Mouse (Mus musculus) cerebellum, adult 9-10 months (tissue): ENCODE data around the gene 2510002D24Rik.
"Not testable (repeated sequence)": the region's sequence is repeated elsewhere in the genome, so short reads cannot be mapped to it uniquely, and the experiment has no call there.

ENCODE experiments used
- DNase-seq: peaks from one replicate; pipeline ENCODE4 v3.0.0; 2022

The 2510002D24Rik gene

GRCm38 (mm10) chr16:18836468-18837208 lies at the start of gene 2510002D24Rik, which contains the start of gene Gm28539:
2510002D24Rik (plus strand) TSS chr16:18836578.
Gm28539 (plus strand) TSS chr16:18836584.
- DNase-seq, result peak; percentile 98

- no peak for DNase-seq
Observed at GRCm38 (mm10) chr16:18786652-18787051, 49.7 kb upstream of the 2510002D24Rik start.

GRCm38 (mm10) chr16:18788627-18789406 lies 47.6 kb upstream of the 2510002D24Rik start:
- no peak for DNase-seq

GRCm38 (mm10) chr16:18795223-18795899 lies 41.0 kb upstream of the 2510002D24Rik start:
- DNase-seq, result no peak

GRCm38 (mm10) chr16:18796645-18797044 lies 39.7 kb upstream of the 2510002D24Rik start:
- DNase-seq, result no peak

- no peak for DNase-seq
Observed at GRCm38 (mm10) chr16:18798151-18798550, 38.2 kb upstream of the 2510002D24Rik start.

- peak; percentile 30 for DNase-seq
Observed at GRCm38 (mm10) chr16:18798841-18799240, 37.5 kb upstream of the 2510002D24Rik start.

GRCm38 (mm10) chr16:18805746-18806145 lies 30.6 kb upstream of the 2510002D24Rik start:
- DNase-seq, result no peak

GRCm38 (mm10) chr16:18809001-18809400 lies 27.4 kb upstream of the 2510002D24Rik start:
- DNase-seq, result no peak

GRCm38 (mm10) chr16:18811032-18811431 lies 25.3 kb upstream of the 2510002D24Rik start:
- no peak for DNase-seq

GRCm38 (mm10) chr16:18811468-18812384 lies 24.7 kb upstream of the 2510002D24Rik start, which contains the start of the genes Ufd1 and Cdc45:
Ufd1 (plus strand) TSS chr16:18811779.
Cdc45 (minus strand) TSS chr16:18811987.
- DNase-seq, result peak; percentile 94

GRCm38 (mm10) chr16:18812385-18812910 lies 23.9 kb upstream of the 2510002D24Rik start:
- DNase-seq, result no peak

- no peak for DNase-seq
Observed at GRCm38 (mm10) chr16:18822356-18822755, 14.0 kb upstream of the 2510002D24Rik start.

- DNase-seq, result no peak
Observed at GRCm38 (mm10) chr16:18822925-18823324, 13.5 kb upstream of the 2510002D24Rik start.

GRCm38 (mm10) chr16:18828630-18829029 lies 7.7 kb upstream of the 2510002D24Rik start:
- no peak for DNase-seq

GRCm38 (mm10) chr16:18829102-18829501 lies 7.3 kb upstream of the 2510002D24Rik start:
- DNase-seq, result no peak

GRCm38 (mm10) chr16:18833486-18833885 lies 2.9 kb upstream of the 2510002D24Rik start:
- DNase-seq, result no peak

- DNase-seq, result no peak
Observed at GRCm38 (mm10) chr16:18836073-18836467, 308 bp upstream of the 2510002D24Rik start.

- no peak for DNase-seq
Observed at GRCm38 (mm10) chr16:18838346-18838745, 2.0 kb downstream of the 2510002D24Rik start.

- DNase-seq, result no peak
Observed at GRCm38 (mm10) chr16:18846301-18846820, 10.0 kb downstream of the 2510002D24Rik start.

GRCm38 (mm10) chr16:18849521-18850190 lies 13.3 kb downstream of the 2510002D24Rik start:
- DNase-seq, result not testable (repeated sequence)
